Mouse (Mus musculus): ENCODE results near the gene Cyth3. TPM values are rescaled to one million over a fixed set of nuclear protein-coding genes. Genes with fewer than 3 reads are reported as not detected.

Cyth3 gene
- polyA plus RNA-seq, 1 experiment from 2014 or later, result 64.9 TPM

- H3K27ac ChIP-seq (ENCODE audit: low read depth, low read length), result no peak overlapping the region
- H3K9ac ChIP-seq (ENCODE audit: low read depth, low read length), result no peak overlapping the region
- H3K9me3 ChIP-seq (ENCODE audit: control insufficient read depth, low read length), result no peaks in the 10 kb centered on the region
- no peak overlapping the region for H3K4me2 ChIP-seq (replicated peaks; ENCODE audit: low read depth, low read length)
- H3K36me3 ChIP-seq (ENCODE audit: control insufficient read depth, insufficient read depth, low read length), result no peaks in the 10 kb centered on the region
- 75% methylated on average over 8 of the region's 8 CpGs for WGBS
- peaks cover 9% of the 10 kb centered on the region for H3K4me1 ChIP-seq (ENCODE audit: control insufficient read depth, insufficient read depth, low read length)
- no peak for ATAC-seq (ENCODE audit: low FRiP score, low TSS enrichment)
- no peaks in the 10 kb centered on the region for H3K27me3 ChIP-seq (ENCODE audit: control insufficient read depth, insufficient read depth, low read length)
- H3K4me3 ChIP-seq (ENCODE audit: low read length), result no peak overlapping the region
Observed at GRCm38 (mm10) chr5:143586386-143586785, 35.9 kb upstream of the Cyth3 start.

- Histone ChIP-seq H3K9ac (ENCODE audit: low read depth, low read length) (no peak overlapping the region), H3K4me1 (ENCODE audit: control insufficient read depth, insufficient read depth, low read length) (peaks cover 9% of the 10 kb centered on the region), H3K4me2 (replicated peaks; ENCODE audit: low read depth, low read length) (peak overlapping the region; percentile 17; the same call in 1 of the 2 replicates), H3K27me3 (ENCODE audit: control insufficient read depth, insufficient read depth, low read length) (no peaks in the 10 kb centered on the region), H3K4me3 (ENCODE audit: low read length) (no peak overlapping the region), H3K9me3 (ENCODE audit: control insufficient read depth, low read length) (no peaks in the 10 kb centered on the region), H3K36me3 (ENCODE audit: control insufficient read depth, insufficient read depth, low read length) (no peaks in the 10 kb centered on the region), H3K27ac (ENCODE audit: low read depth, low read length) (peak overlapping the region; percentile 32; the same call in 1 of the 2 replicates)
- ATAC-seq (ENCODE audit: low FRiP score, low TSS enrichment), result peak; percentile 81; the same call in 1 of the 2 replicates
- 16% methylated on average over 17 of the region's 17 CpGs for WGBS
Observed at GRCm38 (mm10) chr5:143589108-143589507, 33.1 kb upstream of the Cyth3 start.

GRCm38 (mm10) chr5:143592926-143593325 lies 29.3 kb upstream of the Cyth3 start:
- peaks cover 5% of the 10 kb centered on the region for H3K9me3 ChIP-seq (ENCODE audit: control insufficient read depth, low read length)
- no peaks in the 10 kb centered on the region for H3K27me3 ChIP-seq (ENCODE audit: control insufficient read depth, insufficient read depth, low read length)
- H3K36me3 ChIP-seq (ENCODE audit: control insufficient read depth, insufficient read depth, low read length), result no peaks in the 10 kb centered on the region
- H3K4me1 ChIP-seq (ENCODE audit: control insufficient read depth, insufficient read depth, low read length), result peaks cover 9% of the 10 kb centered on the region
- no peak overlapping the region for H3K27ac ChIP-seq (ENCODE audit: low read depth, low read length)
- no peak overlapping the region for H3K4me2 ChIP-seq (replicated peaks; ENCODE audit: low read depth, low read length)
- H3K4me3 ChIP-seq (ENCODE audit: low read length), result no peak overlapping the region
- WGBS, result 73% methylated on average over 5 of the region's 5 CpGs
- H3K9ac ChIP-seq (ENCODE audit: low read depth, low read length), result no peak overlapping the region
- ATAC-seq (ENCODE audit: low FRiP score, low TSS enrichment), result no peak

GRCm38 (mm10) chr5:143593563-143594146 lies 28.6 kb upstream of the Cyth3 start:
- peaks cover 8% of the 10 kb centered on the region for H3K4me1 ChIP-seq (ENCODE audit: control insufficient read depth, insufficient read depth, low read length)
- H3K36me3 ChIP-seq (ENCODE audit: control insufficient read depth, insufficient read depth, low read length), result no peaks in the 10 kb centered on the region
- no peak overlapping the region for H3K27ac ChIP-seq (ENCODE audit: low read depth, low read length)
- 86% methylated on average over 11 of the region's 11 CpGs for whole genome bisulfite sequencing
- no peaks in the 10 kb centered on the region for H3K27me3 ChIP-seq (ENCODE audit: control insufficient read depth, insufficient read depth, low read length)
- no peak overlapping the region for H3K4me2 ChIP-seq (replicated peaks; ENCODE audit: low read depth, low read length)
- ATAC-seq (ENCODE audit: low FRiP score, low TSS enrichment), result no peak
- H3K4me3 ChIP-seq (ENCODE audit: low read length), result no peak overlapping the region
- H3K9ac ChIP-seq (ENCODE audit: low read depth, low read length), result no peak overlapping the region
- peaks cover 5% of the 10 kb centered on the region for H3K9me3 ChIP-seq (ENCODE audit: control insufficient read depth, low read length)

GRCm38 (mm10) chr5:143594291-143595065 lies 27.8 kb upstream of the Cyth3 start:
- Histone ChIP-seq H3K4me3 (ENCODE audit: low read length) (no peak overlapping the region), H3K9me3 (ENCODE audit: control insufficient read depth, low read length) (peaks cover 5% of the 10 kb centered on the region), H3K27me3 (ENCODE audit: control insufficient read depth, insufficient read depth, low read length) (no peaks in the 10 kb centered on the region), H3K4me1 (ENCODE audit: control insufficient read depth, insufficient read depth, low read length) (peaks cover under 1% of the 10 kb centered on the region; the same call in 1 of the 2 replicates), H3K36me3 (ENCODE audit: control insufficient read depth, insufficient read depth, low read length) (no peaks in the 10 kb centered on the region), H3K9ac (ENCODE audit: low read depth, low read length) (no peak overlapping the region), H3K4me2 (replicated peaks; ENCODE audit: low read depth, low read length) (no peak overlapping the region), H3K27ac (ENCODE audit: low read depth, low read length) (no peak overlapping the region)
- WGBS, result 87% methylated on average over 3 of the region's 3 CpGs
- ATAC-seq (ENCODE audit: low FRiP score, low TSS enrichment), result no peak

- no peaks in the 10 kb centered on the region for H3K27me3 ChIP-seq (ENCODE audit: control insufficient read depth, insufficient read depth, low read length)
- 47% methylated on average over 10 of the region's 10 CpGs for WGBS
- H3K9ac ChIP-seq (ENCODE audit: low read depth, low read length), result no peak overlapping the region
- H3K4me2 ChIP-seq (replicated peaks; ENCODE audit: low read depth, low read length), result no peak overlapping the region
- no peaks in the 10 kb centered on the region for H3K36me3 ChIP-seq (ENCODE audit: control insufficient read depth, insufficient read depth, low read length)
- H3K27ac ChIP-seq (ENCODE audit: low read depth, low read length), result no peak overlapping the region
- ATAC-seq (ENCODE audit: low FRiP score, low TSS enrichment), result no peak
- no peaks in the 10 kb centered on the region for H3K4me1 ChIP-seq (ENCODE audit: control insufficient read depth, insufficient read depth, low read length)
- no peak overlapping the region for H3K4me3 ChIP-seq (ENCODE audit: low read length)
- H3K9me3 ChIP-seq (ENCODE audit: control insufficient read depth, low read length), result no peaks in the 10 kb centered on the region; the same call in 1 of the 2 replicates
Observed at GRCm38 (mm10) chr5:143602051-143602450, 20.2 kb upstream of the Cyth3 start.

- ATAC-seq (ENCODE audit: low FRiP score, low TSS enrichment), result peak; percentile 93
- no peak overlapping the region for H3K9ac ChIP-seq (ENCODE audit: low read depth, low read length)
- H3K27me3 ChIP-seq (ENCODE audit: control insufficient read depth, insufficient read depth, low read length), result no peaks in the 10 kb centered on the region
- H3K4me3 ChIP-seq (ENCODE audit: low read length), result no peak overlapping the region
- H3K4me1 ChIP-seq (ENCODE audit: control insufficient read depth, insufficient read depth, low read length), result no peaks in the 10 kb centered on the region
- H3K4me2 ChIP-seq (replicated peaks; ENCODE audit: low read depth, low read length), result no peak overlapping the region
- 57% methylated on average over 7 of the region's 7 CpGs for WGBS
- no peaks in the 10 kb centered on the region for H3K9me3 ChIP-seq (ENCODE audit: control insufficient read depth, low read length)
- no peaks in the 10 kb centered on the region for H3K36me3 ChIP-seq (ENCODE audit: control insufficient read depth, insufficient read depth, low read length)
- no peak overlapping the region for H3K27ac ChIP-seq (ENCODE audit: low read depth, low read length)
Observed at GRCm38 (mm10) chr5:143604157-143604774, 18.0 kb upstream of the Cyth3 start.

- Histone ChIP-seq H3K27ac (ENCODE audit: low read depth, low read length) (no peak overlapping the region), H3K4me1 (ENCODE audit: control insufficient read depth, insufficient read depth, low read length) (no peaks in the 10 kb centered on the region), H3K36me3 (ENCODE audit: control insufficient read depth, insufficient read depth, low read length) (no peaks in the 10 kb centered on the region), H3K4me2 (replicated peaks; ENCODE audit: low read depth, low read length) (no peak overlapping the region), H3K27me3 (ENCODE audit: control insufficient read depth, insufficient read depth, low read length) (no peaks in the 10 kb centered on the region), H3K9ac (ENCODE audit: low read depth, low read length) (no peak overlapping the region), H3K4me3 (ENCODE audit: low read length) (no peak overlapping the region), H3K9me3 (ENCODE audit: control insufficient read depth, low read length) (no peaks in the 10 kb centered on the region)
- 52% methylated on average over 10 of the region's 10 CpGs for WGBS
- ATAC-seq (ENCODE audit: low FRiP score, low TSS enrichment), result no peak
Observed at GRCm38 (mm10) chr5:143606756-143607155, 15.5 kb upstream of the Cyth3 start.

- Histone ChIP-seq H3K4me2 (replicated peaks; ENCODE audit: low read depth, low read length) (no peak overlapping the region), H3K27ac (ENCODE audit: low read depth, low read length) (no peak overlapping the region), H3K4me3 (ENCODE audit: low read length) (no peak overlapping the region), H3K9me3 (ENCODE audit: control insufficient read depth, low read length) (no peaks in the 10 kb centered on the region), H3K9ac (ENCODE audit: low read depth, low read length) (no peak overlapping the region), H3K36me3 (ENCODE audit: control insufficient read depth, insufficient read depth, low read length) (no peaks in the 10 kb centered on the region), H3K27me3 (ENCODE audit: control insufficient read depth, insufficient read depth, low read length) (no peaks in the 10 kb centered on the region), H3K4me1 (ENCODE audit: control insufficient read depth, insufficient read depth, low read length) (no peaks in the 10 kb centered on the region)
- WGBS, result 93% methylated on average over 10 of the region's 10 CpGs
- no peak for ATAC-seq (ENCODE audit: low FRiP score, low TSS enrichment)
Observed at GRCm38 (mm10) chr5:143608175-143608574, 14.1 kb upstream of the Cyth3 start.
